Mouse (Mus musculus) adrenal gland, postnatal 36 days (tissue): ENCODE results near the gene Cited2. TPM values are rescaled to one million over a fixed set of nuclear protein-coding genes. Genes with fewer than 3 reads are reported as not detected.

Source experiments
- total RNA-seq, 2 experiments: library from RNA; stranded (reverse); gene quantifications; 2 replicates each; pipeline ENCODE4 v1.2.3; 2021

Gene Cited2
- total RNA-seq, 2 experiments from 2014 or later: 49.3 to 106 TPM

Other genes with a start within 250 kb of the Cited2 start
- under 1 TPM; 0.60 to 0.82 TPM for gene Txlnb, start 73.0 kb downstream of the Cited2 start, total RNA-seq
- 10 to 100 TPM; 25.8 to 40.6 TPM for gene Heca, start 224.8 kb downstream of the Cited2 start, total RNA-seq